Mouse (Mus musculus): ENCODE results near the gene Cir1. TPM values are rescaled to one million over a fixed set of nuclear protein-coding genes. Genes with fewer than 3 reads are reported as not detected.

Gene Cir1
- total RNA-seq, 2 experiments from 2014 or later: 23.0 to 39.4 TPM

- ATAC-seq (replicated peaks; ENCODE audit: low FRiP score, poor library complexity, severe bottlenecking): no peak
Observed at GRCm38 (mm10) chr2:73304506-73304905, 8.0 kb downstream of the Cir1 start.

- ATAC-seq (replicated peaks; ENCODE audit: low FRiP score, poor library complexity, severe bottlenecking): peak; percentile 50
Observed at GRCm38 (mm10) chr2:73302722-73303121, 9.8 kb downstream of the Cir1 start.

DNA sequence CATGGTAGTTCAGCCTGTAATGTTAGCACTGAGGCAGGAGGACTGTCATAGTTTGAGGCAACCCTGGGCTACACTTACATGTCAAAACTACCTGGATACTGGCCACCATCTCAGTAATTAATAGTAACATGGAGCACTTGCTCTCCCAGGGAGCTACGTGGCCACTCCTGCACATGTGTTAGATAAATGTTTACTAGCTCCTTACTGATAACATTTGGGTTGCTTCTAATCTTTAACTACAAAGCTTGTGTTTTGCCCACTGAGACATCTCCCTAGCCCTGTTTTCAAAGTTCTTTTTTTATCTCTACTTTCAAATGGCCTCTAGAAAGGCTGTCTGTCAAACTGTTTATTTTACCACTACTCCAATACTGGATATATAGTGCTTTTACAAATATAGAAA lies 10.5 kb downstream of the Cir1 start:
- peak; percentile 85 for ATAC-seq (replicated peaks; ENCODE audit: low FRiP score, poor library complexity, severe bottlenecking)

DNA sequence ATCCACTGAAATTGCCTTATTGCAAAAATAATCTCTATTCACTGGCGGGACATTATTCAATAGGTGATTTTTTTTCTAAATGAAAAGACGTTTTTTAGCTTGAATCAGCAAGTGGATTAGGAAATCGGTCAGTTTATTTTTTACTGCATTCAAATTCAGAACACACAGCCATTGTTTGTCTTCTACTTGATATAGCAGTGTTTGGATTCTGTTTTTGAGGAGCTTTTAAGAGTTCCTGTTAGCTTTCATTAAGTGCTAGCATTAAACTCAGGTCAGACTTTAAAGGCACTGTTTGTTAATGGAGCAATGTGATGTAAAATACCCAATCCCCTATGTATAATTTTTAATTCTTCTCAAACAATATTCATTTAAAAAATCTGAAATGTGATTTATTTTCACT lies 13.7 kb downstream of the Cir1 start:
- no peak for ATAC-seq (replicated peaks; ENCODE audit: low FRiP score, poor library complexity, severe bottlenecking)

DNA sequence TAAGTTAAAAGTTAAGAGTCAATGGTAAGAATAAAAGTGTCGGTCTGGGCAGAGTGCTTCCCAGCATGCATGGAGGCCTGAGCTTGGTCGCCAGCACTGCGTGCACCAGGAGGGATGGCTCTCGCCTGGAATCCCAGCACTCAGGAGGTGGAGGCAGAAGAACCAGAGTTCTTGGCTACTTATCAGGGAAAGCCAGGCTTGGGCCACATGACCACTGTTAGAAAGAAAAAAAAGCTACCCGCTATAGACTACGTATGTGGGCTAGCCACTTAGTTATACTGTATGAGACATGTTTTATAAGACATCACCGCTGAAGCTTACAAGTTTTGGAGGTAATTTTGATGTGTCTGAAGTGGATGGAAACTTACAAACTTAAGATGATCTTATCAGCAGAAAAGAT lies 14.3 kb downstream of the Cir1 start:
- ATAC-seq (replicated peaks; ENCODE audit: low FRiP score, poor library complexity, severe bottlenecking): no peak

GRCm38 (mm10) chr2:73295023-73295422 lies 17.5 kb downstream of the Cir1 start:
- ATAC-seq (replicated peaks; ENCODE audit: low FRiP score, poor library complexity, severe bottlenecking): no peak

DNA sequence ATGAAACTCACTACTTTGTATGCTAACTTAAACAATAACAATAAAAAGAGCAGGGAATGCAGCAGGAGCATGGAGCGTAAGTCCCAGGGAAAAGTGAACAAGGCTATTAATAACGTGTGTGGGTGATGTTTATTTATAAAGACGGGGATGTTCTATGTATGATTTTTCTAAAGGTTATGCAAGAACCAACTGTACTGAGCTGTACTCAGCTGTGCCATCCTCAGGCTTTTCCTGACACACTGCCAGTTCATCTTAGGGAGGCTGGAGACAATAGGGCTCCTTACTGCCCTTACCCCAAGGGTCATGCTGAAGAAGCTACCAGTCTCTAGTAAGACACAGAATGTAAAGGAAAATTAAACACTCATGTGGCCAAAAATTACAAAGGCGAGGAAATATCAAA lies 21.4 kb downstream of the Cir1 start:
- no peak for ATAC-seq (replicated peaks; ENCODE audit: low FRiP score, poor library complexity, severe bottlenecking)

- no peak for ATAC-seq (replicated peaks; ENCODE audit: low FRiP score, poor library complexity, severe bottlenecking)
Observed at GRCm38 (mm10) chr2:73285630-73286029, 26.9 kb downstream of the Cir1 start.

DNA sequence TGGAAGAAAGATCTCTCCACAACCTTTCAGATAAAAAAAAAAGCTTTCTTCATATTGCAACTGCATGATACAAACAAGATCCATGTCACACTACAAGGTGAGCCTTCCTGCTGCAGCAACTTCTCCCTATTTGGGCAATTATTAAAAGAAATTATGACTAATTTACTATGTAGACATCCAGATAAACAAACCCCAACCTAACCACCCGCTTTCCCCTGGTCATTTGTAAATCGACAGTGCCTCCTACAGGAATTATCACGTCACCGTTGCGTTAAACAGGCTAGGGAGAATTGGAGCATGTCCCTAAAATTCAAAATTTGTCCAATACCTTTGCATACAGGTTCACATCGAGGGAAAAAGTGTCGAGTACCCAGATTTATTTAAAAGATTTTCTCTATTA lies 30.8 kb downstream of the Cir1 start:
- ATAC-seq (replicated peaks; ENCODE audit: low FRiP score, poor library complexity, severe bottlenecking): no peak

- no peak for ATAC-seq (replicated peaks; ENCODE audit: low FRiP score, poor library complexity, severe bottlenecking)
Observed at GRCm38 (mm10) chr2:73281048-73281661, 31.3 kb downstream of the Cir1 start.

- no peak for ATAC-seq (replicated peaks; ENCODE audit: low FRiP score, poor library complexity, severe bottlenecking)
Observed at GRCm38 (mm10) chr2:73280356-73281047, 32.0 kb downstream of the Cir1 start.

DNA sequence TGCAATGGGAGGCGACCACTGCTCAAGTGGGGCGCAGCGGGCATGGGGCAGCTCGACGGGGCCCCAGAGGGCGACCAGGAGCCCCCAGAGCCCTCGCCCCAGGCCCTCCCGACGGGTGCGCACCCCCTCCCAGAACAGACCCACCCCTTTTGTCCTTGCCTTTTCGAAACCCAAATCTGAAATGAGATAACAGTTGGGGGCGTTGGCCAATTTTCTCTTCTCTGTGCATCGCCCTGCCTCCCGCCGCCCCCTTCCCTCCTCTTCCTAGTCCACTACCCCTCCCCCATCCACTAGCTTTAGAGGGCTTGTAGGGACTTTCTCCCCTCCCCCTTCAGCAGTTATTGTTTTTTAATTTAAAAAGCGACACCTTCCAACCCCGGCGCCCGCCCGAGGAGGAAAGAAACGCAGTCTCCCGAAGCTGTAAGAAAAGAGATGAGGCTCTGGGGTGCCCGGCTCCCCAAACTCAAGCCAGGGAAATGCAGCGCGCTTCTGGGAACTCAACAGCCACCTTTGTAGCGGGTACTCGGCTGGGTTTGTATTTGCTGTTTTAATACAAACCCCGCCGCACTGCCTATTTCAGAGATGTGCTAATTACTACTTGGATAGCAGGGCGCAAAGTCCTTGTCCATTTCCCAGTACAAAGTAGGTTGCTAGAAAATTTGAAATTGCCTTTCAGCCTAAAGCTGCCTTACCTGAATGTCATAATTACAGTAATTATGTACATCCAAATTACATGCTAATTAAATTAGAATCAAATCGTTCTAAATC lies 33.0 kb downstream of the Cir1 start:
- ATAC-seq (replicated peaks; ENCODE audit: low FRiP score, poor library complexity, severe bottlenecking): no peak

- 0 out of 2 replicates have a peak, but pooled peaks have one; percentile 18 for ATAC-seq (replicated peaks; ENCODE audit: low FRiP score, poor library complexity, severe bottlenecking)
Observed at GRCm38 (mm10) chr2:73278869-73279268, 33.6 kb downstream of the Cir1 start.

- peak; percentile 81 for ATAC-seq (replicated peaks; ENCODE audit: low FRiP score, poor library complexity, severe bottlenecking)
Observed at GRCm38 (mm10) chr2:73278131-73278854, 34.2 kb downstream of the Cir1 start.

DNA sequence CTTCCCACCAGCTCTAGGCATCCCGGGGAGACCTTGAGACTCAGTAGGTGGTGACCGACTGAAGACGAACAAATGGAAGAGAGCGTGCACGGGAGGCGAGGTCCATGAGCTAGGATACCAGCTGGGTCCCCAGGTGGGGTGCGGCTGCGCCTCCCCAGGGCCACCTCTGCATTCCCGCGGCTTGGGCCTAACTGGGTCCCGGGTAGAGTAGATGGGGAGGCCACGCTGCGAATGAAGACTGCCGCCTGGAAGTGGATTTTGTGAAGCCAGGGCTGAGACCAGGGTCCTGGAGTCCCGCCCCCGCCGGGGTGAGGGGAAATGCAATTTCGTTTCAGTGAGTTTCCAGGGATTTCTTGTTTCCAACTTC lies 34.8 kb downstream of the Cir1 start:
- ATAC-seq (replicated peaks; ENCODE audit: low FRiP score, poor library complexity, severe bottlenecking): no peak

GRCm38 (mm10) chr2:73277021-73277708 lies 35.3 kb downstream of the Cir1 start:
- ATAC-seq (replicated peaks; ENCODE audit: low FRiP score, poor library complexity, severe bottlenecking): no peak

GRCm38 (mm10) chr2:73276141-73276571 lies 36.3 kb downstream of the Cir1 start:
- ATAC-seq (replicated peaks; ENCODE audit: low FRiP score, poor library complexity, severe bottlenecking): no peak

DNA sequence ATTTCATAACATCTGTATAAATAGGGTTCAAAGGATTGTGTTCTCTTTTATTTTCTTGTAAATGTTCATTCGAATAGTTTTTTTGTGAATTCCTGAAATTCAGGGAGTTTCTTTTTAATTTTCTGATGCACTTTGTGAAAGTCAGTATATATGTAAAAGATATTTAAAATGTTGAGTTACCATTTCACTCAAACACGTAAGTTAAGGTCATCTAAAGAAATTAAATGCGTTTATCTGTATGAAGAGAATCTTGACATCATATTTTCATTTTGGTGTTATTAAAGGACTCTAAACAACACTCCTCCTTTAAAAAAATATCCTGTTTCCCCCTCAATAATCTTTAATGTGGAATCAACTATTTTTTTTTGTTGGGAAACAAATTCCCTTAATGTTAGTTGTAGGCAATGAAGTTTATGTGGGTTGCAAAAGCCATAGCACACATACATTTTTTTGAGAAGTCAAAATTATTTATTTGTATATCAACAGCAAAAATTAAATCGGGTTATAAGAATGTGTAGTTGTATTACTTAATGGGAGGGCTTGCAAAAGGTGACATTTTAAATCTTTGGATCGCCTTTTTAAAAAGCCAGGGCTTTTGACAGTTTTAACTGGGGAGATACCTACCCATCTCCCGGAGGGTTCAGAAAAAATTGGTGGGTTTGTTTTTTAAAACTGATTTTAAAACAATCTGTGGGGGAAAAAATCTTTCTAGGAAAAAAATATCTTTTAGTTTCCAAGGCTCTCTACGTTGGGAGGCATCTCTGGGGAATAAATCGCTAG lies 37.0 kb downstream of the Cir1 start:
- no peak for ATAC-seq (replicated peaks; ENCODE audit: low FRiP score, poor library complexity, severe bottlenecking)

Data from erythroid progenitor cell, adult 5-6 weeks (primary cell).